Mouse (Mus musculus) intestine, postnatal 0 days (tissue): ENCODE results near the gene Zc3h7b. TPM values are rescaled to one million over a fixed set of nuclear protein-coding genes. Genes with fewer than 3 reads are reported as not detected.
A peak's percentile ranks its signal among the peaks of the same experiment; 100 is the strongest.

Experiments used
- ATAC-seq: fragments of 200-750 bp; cut with Nextera tagmentation; 2 replicates; pipeline ENCODE4 v1.8.0; 2017; ENCODE audit warnings: mild to moderate bottlenecking, moderate TSS enrichment, moderate library complexity
- H3K27ac ChIP-seq: fragments of 300-500 bp; sonication (generic); 2 replicates; pipeline ENCODE4 v1.5.1; 2014; ENCODE audit warnings: mild to moderate bottlenecking, low read depth, low read length, moderate library complexity
- H3K27me3 ChIP-seq: fragments of 300-500 bp; sonication (generic); replicated peaks from 2 replicates; pipeline ENCODE4 v1.6.1; 2014; ENCODE audit warnings: low read length, mixed read lengths; ENCODE audit not compliant: control insufficient read depth, insufficient read depth
- H3K36me3 ChIP-seq: fragments of 300-500 bp; sonication (generic); 2 replicates; pipeline ENCODE4 v1.6.1; 2014; ENCODE audit warnings: mild to moderate bottlenecking, moderate library complexity; ENCODE audit not compliant: control insufficient read depth, insufficient read depth
- H3K4me1 ChIP-seq: fragments of 300-500 bp; sonication (generic); replicated peaks from 2 replicates; pipeline ENCODE4 v1.6.1; 2014; ENCODE audit warnings: antibody characterized with exemption, low read length, mixed read lengths; ENCODE audit not compliant: control insufficient read depth, insufficient read depth
- H3K4me2 ChIP-seq: fragments of 300-500 bp; sonication (generic); replicated peaks from 2 replicates; pipeline ENCODE4 v1.6.1; 2014; ENCODE audit warnings: low read depth, mild to moderate bottlenecking, moderate library complexity
- H3K4me3 ChIP-seq: fragments of 300-500 bp; sonication (generic); 2 replicates; pipeline ENCODE4 v1.5.1; 2014; ENCODE audit warnings: low read depth, low read length
- H3K9ac ChIP-seq: fragments of 300-500 bp; sonication (generic); 2 replicates; pipeline ENCODE4 v1.6.1; 2014; ENCODE audit warnings: mild to moderate bottlenecking, low read depth, low read length
- H3K9me3 ChIP-seq: fragments of 300-500 bp; sonication (generic); 2 replicates; pipeline ENCODE4 v1.6.1; 2016; ENCODE audit warnings: mixed run types; ENCODE audit not compliant: control insufficient read depth
- CTCF ChIP-seq: sonication (generic); IDR thresholded peaks from 2 replicates; pipeline ENCODE4 v1.5.1; 2016; ENCODE audit warnings: low read depth, mild to moderate bottlenecking, control low read depth, antibody characterized with exemption, moderate library complexity
- WGBS: fragments of 180-500 bp; shearing (Covaris S2); extraction: QIAGEN DNeasy Blood & Tissue Kit; methylation state at CpG from one replicate; pipeline ENCODE4 v1.1.7; 2014; 5-methylcytosine and 5-hydroxymethylcytosine counted together
- polyA plus RNA-seq: library from polyadenylated mRNA; unstranded; fragments of >200 nt; fragmentation: Nextera tagmentation; extraction: Ambion mirVana; gene quantifications from 2 replicates; pipeline ENCODE4 v1.2.1, GENCODE M21; 2015

Gene Zc3h7b
- 5.6 and 7.3 TPM in 2 replicates for polyA plus RNA-seq

- Histone ChIP-seq H3K4me1 (no peaks in the 10 kb centered on the region), H3K27me3 (peaks cover 7% of the 10 kb centered on the region; the same call in 1 of the 2 replicates), H3K4me2 (peak within 1 kb of the TSS; percentile 85), H3K4me3 (peak within 1 kb of the TSS; percentile 60), H3K36me3 (no peaks in the 10 kb centered on the region), H3K9me3 (no peaks in the 10 kb centered on the region), H3K27ac (peak within 1 kb of the TSS; percentile 60), H3K9ac (peak within 1 kb of the TSS; percentile 63)
- peak; percentile 80 for ATAC-seq
- under 1% methylated on average over 59 of the region's 65 CpGs for WGBS
- TF ChIP-seq CTCF = peak; percentile 41
These were observed at the start of gene Zc3h7b, which contains the start of gene Rangap1 for GRCm38 (mm10) chr15:81744992-81745600. Zc3h7b (plus strand) TSS chr15:81745057. Rangap1 (minus strand) TSS chr15:81745530.

- Histone ChIP-seq H3K36me3 (no peaks in the 10 kb centered on the region; the same call in 1 of the 2 replicates), H3K9me3 (no peaks in the 10 kb centered on the region), H3K4me3 (no peak within 1 kb of the TSS), H3K27me3 (peaks cover 39% of the 10 kb centered on the region), H3K27ac (no peak within 1 kb of the TSS), H3K9ac (no peak within 1 kb of the TSS), H3K4me2 (no peak within 1 kb of the TSS), H3K4me1 (0 out of 2 replicates have a peak, but pooled peaks cover 6% of the 10 kb centered on the region)
- TF ChIP-seq CTCF = no peak
- ATAC-seq = no peak
- 73% methylated on average over 7 of the region's 7 CpGs for WGBS
These were observed 47.7 kb upstream of the Zc3h7b start, which contains the start of gene Chadl for GRCm38 (mm10) chr15:81697175-81697574. Chadl (minus strand) TSS chr15:81697287.

DNA sequence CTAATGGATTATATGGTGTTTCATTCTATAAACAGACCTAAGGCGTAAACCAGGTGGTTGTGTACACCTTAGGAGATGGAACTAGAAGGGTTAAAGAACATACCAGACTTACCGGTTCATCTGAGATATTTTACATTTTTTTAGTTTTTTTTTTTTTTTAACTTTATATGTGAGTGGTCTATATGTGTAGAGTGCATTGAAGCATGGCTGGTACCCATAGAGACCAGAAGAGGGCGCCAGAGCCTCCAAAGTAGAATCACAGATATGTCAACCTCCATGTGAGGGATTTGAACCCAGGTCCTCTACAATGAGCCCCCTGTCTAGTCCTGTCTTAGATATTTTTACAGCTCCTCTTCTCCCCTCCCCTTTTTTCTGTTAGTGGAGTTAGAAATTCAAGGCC, 47.0 kb upstream of the Zc3h7b start:
- no peak overlapping the region for H3K4me2 ChIP-seq
- 41% methylated on average over 3 of the region's 3 CpGs for WGBS
- ATAC-seq = no peak
- H3K4me1 ChIP-seq = 0 out of 2 replicates have a peak, but pooled peaks cover 6% of the 10 kb centered on the region
- H3K27me3 ChIP-seq = peaks cover 32% of the 10 kb centered on the region
- H3K4me3 ChIP-seq = no peak overlapping the region
- peak; percentile 61 for TF ChIP-seq CTCF
- no peak overlapping the region for H3K27ac ChIP-seq
- H3K36me3 ChIP-seq = peaks cover under 1% of the 10 kb centered on the region; the same call in 1 of the 2 replicates
- H3K9ac ChIP-seq = no peak overlapping the region
- no peaks in the 10 kb centered on the region for H3K9me3 ChIP-seq

DNA sequence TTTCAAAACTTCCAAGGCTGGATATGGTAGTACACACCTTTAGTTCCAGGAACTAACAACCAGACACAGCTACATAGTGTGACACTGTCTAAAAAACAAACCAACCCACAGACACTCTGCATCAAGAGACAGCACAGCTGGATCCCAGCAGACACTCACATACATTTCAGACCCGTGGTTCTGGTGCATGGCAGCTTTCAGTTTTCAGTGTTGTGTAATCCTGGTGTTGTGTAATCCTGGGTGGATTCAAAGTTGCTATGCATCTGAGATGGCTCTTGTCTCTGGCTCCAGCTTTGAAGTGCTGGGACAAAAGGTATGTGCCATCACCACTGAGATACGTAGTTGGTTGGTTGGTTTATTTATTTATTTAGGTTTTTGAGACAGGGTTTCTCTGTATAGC, 46.3 kb upstream of the Zc3h7b start:
- peaks cover 25% of the 10 kb centered on the region for H3K27me3 ChIP-seq
- no peak overlapping the region for H3K4me2 ChIP-seq
- H3K36me3 ChIP-seq = peaks cover 8% of the 10 kb centered on the region; the same call in 1 of the 2 replicates
- no peak overlapping the region for H3K4me3 ChIP-seq
- no peaks in the 10 kb centered on the region for H3K9me3 ChIP-seq
- no peak for TF ChIP-seq CTCF
- H3K4me1 ChIP-seq = 0 out of 2 replicates have a peak, but pooled peaks cover 2% of the 10 kb centered on the region
- WGBS = 45% methylated on average over 2 of the region's 2 CpGs
- no peak for ATAC-seq
- no peak overlapping the region for H3K27ac ChIP-seq
- H3K9ac ChIP-seq = no peak overlapping the region

DNA sequence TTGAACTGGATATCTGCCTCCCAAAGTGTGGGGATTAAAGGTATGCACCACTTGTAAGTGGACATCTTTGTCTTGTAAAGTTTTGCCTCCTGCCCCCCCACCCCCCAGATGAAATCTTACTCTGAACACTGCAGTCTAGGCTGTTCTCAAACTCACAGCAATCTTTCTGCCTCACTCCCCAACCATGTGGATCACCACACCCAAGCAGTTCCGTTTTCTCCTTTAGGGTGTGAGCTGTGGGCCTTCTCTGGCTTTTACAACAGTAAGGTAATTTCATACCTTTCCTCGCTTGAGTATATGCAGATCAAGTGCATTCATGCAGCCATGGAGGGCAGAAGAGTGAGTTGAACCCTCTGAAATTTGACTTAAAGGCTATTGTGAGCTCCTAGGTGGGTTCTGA, 44.7 kb upstream of the Zc3h7b start:
- 21% methylated on average over 2 of the region's 2 CpGs for WGBS
- Histone ChIP-seq H3K27ac (no peak overlapping the region), H3K4me2 (no peak overlapping the region), H3K4me1 (no peaks in the 10 kb centered on the region), H3K27me3 (peaks cover 10% of the 10 kb centered on the region), H3K9me3 (no peaks in the 10 kb centered on the region), H3K4me3 (no peak overlapping the region), H3K36me3 (peaks cover 24% of the 10 kb centered on the region), H3K9ac (no peak overlapping the region)
- TF ChIP-seq CTCF = no peak
- no peak for ATAC-seq

DNA sequence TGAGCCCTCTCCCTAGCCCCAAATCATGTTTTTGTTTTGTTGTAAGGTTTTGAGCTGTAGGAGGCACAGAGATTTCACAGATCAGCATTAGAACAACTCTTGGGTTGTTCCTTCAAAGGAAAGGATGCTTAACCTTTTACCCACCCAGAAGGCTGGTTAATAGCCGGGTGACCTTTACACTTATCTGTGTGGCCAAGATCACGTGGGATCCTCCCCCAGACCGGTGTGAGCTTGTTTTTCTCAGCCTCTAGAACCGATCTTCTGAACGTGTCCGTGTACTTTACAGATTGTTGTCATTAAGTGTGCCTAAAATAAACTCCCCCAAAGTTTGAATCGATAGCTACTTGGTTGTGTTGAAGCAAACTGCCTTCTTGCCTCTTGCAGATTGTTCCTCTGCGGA, 44.3 kb upstream of the Zc3h7b start:
- H3K9ac ChIP-seq = no peak overlapping the region
- no peak overlapping the region for H3K4me2 ChIP-seq
- no peak overlapping the region for H3K27ac ChIP-seq
- H3K9me3 ChIP-seq = no peaks in the 10 kb centered on the region
- H3K36me3 ChIP-seq = peaks cover 28% of the 10 kb centered on the region
- no peak overlapping the region for H3K4me3 ChIP-seq
- 38% methylated on average over 8 of the region's 8 CpGs for WGBS
- no peak for ATAC-seq
- peaks cover 8% of the 10 kb centered on the region for H3K27me3 ChIP-seq
- H3K4me1 ChIP-seq = no peaks in the 10 kb centered on the region
- TF ChIP-seq CTCF = no peak
